Mouse (Mus musculus): ENCODE measurements around the gene Cnst.

GRCm38 (mm10) chr1:179627855-179628254, 81.7 kb downstream of the Cnst start:
- TF ChIP-seq CTCF (IDR thresholded peaks at IDR 0.05; ENCODE audit: extremely low read depth, insufficient read depth, low read length) = no peak
- no peak for TF ChIP-seq POLR2A (IDR thresholded peaks at IDR 0.05; ENCODE audit: extremely low read depth, insufficient read depth, low read length)

All from cortical plate, adult 2 months (tissue).